Mouse (Mus musculus) adrenal gland, postnatal 14 days (tissue): ENCODE data around the gene Rtel1. TPM values are rescaled to one million over a fixed set of nuclear protein-coding genes. Genes with fewer than 3 reads are reported as not detected.
A peak's percentile ranks its signal among the peaks of the same experiment; 100 is the strongest.

Experiments used
- DNase-seq: peaks from one replicate; pipeline ENCODE4 v3.0.0; 2021; ENCODE audit warnings: mixed read lengths
- total RNA-seq: library from RNA; stranded (reverse); gene quantifications from 2 replicates; pipeline ENCODE4 v1.2.3, GENCODE M21; 2021

Rtel1 gene
- total RNA-seq, 1 experiment from 2014 or later: 37.6 TPM

DNA sequence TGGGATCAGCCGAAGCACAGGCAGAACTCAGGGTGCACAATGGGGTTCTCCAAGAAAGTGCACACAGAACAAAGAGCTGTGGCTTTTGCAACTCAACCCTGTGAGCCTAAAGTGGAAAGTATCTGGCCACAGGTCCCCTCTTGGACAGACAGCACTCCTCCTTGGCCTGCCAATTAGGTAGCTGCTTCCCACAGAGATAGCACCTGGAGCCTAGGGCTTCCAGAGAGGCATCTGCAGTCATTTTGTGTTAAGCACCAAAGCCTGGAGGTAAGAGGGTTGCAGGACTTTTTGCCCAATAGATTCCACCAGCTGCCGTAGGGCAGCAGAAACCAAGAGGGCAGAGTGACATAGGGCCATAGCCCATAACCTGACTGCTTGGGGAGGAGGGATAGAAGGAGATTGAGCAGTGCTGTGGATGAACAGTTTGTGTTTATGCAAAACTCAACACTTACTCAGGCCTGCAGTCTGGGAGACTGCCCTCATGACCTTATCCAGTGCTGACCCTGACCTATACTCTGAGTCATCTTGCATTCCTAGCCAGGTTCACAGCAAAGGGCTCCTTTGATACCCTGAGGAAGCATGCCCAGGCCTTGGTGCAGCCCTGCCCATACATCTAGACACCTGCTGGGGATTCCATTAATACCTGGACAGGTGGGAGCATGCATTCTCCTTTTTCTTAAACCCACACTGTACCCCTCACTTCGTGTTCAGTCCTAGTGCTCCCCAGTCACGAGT, 70.8 kb downstream of the Rtel1 start:
- DNase-seq: peak; percentile 44

DNA sequence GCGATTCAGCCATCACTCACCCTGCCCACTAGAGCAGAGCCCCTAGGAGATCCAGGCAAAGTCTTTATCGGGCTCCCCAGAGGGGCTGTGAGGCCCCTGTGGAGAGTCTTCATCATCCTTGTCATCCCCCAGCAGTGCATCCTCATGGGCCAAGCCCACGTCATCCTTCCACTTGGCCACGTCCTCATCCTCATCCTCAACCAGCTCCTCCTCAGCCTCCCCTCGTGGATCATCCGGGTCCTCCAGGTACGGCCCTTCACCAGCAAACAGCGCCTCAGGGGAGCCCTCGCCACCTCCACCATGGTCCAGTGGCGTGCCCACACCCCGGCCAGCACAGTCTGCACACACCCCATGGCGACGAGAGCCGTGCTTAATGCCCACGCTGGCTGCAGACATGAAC, 71.5 kb downstream of the Rtel1 start:
- DNase-seq: no peak

DNA sequence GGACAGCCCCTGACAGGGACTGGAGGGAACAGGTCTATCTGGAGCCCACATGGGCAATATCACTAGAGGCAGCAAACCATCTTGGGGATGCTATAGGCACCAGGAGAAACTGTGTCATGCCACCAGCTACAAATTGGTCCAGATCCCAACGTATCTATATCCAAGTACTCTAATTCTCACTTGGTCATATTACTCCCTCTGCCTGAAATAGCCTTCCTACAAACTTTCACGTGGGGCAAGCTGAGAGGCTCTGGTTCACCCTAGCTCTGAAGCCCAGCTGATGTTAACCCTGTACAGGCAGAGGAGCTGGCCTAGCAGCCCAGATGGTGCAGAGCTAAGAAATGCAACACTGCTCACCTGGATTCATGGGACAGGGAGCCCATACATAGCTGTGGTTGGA, 72.0 kb downstream of the Rtel1 start:
- DNase-seq: no peak

DNA sequence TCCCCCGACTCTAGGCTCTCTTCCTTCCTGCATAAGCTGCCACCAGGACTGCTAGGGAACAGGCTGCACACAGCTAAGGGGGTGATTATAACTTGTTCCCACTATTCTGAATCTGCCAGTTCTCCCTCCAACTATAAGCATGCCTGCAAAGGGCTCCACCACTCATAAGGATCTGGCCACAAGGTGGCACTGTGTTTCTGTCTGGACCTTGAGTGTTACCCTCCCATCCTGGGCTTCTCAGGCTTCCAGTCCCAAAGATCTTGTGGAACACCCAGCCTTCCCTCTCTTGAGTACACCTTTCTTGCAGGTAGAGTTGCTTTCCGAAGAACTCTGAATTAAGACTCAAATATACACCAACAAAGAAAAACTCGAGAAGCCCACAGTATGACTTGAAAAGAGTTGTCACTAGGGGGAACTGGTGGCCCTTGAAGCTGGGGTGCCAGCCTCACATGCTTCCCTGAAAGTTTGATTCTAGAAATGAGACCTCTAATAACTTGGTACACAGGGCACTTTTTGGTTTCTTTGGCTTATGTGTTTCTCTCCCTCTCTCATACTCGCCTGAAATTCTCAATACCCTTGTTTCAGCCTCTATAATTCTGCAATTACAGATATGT, 73.2 kb downstream of the Rtel1 start:
- peak; percentile 93 for DNase-seq

DNA sequence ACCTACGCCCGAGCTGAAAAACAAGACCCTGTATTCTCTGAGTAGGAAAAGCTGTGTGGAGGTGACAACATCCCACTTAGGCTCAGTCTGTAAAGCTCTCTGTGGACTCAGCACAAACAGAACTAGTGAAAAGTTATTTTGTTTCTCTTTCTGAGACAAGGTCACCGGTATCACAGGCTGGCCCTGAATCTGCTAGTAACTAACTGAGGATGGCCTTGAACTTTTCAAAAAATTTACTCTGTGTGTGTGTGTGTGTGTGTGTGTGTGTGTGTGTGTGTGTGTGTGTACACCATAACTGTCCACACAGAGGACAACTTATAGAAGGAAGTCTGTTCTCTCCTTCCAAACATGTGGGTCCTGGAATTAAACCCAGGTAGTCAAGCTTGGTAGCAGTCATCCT, 74.5 kb downstream of the Rtel1 start:
- peak; percentile 52 for DNase-seq

DNA sequence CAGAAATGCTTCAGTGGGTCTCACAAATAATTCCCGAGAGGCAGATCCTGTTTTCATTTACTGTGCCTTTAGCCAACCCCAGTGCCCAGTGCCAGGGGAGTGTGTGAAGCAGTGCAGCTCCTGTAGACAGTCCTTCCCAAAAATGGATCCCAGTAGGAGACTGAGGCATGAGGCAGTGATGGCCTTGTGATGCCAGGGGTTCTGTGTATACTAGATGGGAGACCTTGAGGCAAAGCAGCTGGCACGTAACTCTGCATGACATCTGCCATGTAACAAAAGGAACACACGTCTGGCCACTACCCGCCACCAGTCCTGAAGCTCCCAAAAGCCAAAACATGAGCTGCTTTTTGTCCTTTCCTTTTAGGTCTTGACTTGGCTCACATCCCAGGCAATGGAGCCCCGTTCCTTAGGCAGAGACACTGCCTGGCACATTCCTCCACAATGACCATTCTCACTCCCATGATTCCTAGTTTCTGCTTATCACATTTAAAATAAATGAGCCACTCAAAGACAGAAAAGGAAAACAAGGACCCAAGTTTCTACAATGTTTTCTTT, 77.7 kb downstream of the Rtel1 start:
- DNase-seq: peak; percentile 36

DNA sequence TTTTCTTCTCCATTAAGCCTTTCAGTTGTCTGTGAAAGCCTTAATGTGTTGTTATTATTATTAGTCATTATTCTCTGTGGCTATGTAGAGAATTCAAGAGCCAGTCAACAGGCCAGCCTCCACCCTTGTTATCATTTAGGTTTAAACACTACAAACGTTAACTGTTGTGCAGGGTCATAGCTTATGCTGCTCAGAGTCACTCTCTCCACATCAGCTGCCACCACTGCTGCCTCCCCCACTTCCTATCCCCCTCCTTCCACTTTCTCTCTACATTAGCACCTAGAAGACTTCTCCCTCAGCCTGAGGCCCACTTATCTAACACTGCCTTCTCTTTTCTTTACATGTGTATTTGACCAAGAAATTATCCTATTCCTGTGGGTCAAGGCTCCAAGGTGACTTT, 82.0 kb downstream of the Rtel1 start:
- DNase-seq: no peak

DNA sequence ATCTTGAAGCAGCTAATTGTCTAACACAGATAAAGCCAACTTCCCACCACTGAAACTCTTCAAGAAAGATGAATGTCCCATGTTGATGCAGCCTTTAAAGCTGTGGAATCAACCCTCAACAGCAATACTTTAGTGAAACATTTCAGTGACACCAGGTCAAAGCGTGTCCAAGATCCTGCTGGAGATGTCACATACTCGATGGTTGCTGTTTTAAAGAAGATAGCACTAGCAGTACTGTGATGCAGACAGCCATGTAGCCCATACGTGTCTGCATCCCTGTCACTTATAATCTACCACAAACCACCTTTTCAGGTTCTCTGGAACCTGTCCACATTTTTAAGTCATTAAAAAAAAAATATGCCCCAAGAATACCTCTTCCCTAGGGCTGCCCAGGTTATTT, 84.2 kb downstream of the Rtel1 start:
- DNase-seq: no peak

Other genes starting within 250 kb of the Rtel1 start
- gene Kcnq2, start 184.4 kb upstream of the Rtel1 start, total RNA-seq: 6.0 and 6.8 TPM in 2 replicates
- gene Eef1a2, start 162.7 kb upstream of the Rtel1 start, total RNA-seq: 38.4 and 47.9 TPM in 2 replicates
- gene Ppdpf, start 132.5 kb upstream of the Rtel1 start, total RNA-seq: 95.5 and 98.6 TPM in 2 replicates
- 0.11 TPM in 1 of 2 replicates, not detected in the other for gene Ptk6, start 117.0 kb upstream of the Rtel1 start, total RNA-seq
- 0.56 and 0.60 TPM in 2 replicates for gene Srms, start 106.6 kb upstream of the Rtel1 start, total RNA-seq
- gene Fndc11, start 99.7 kb upstream of the Rtel1 start, total RNA-seq: not detected in 2 replicates
- 19.2 and 23.9 TPM in 2 replicates for gene Helz2, start 77.7 kb upstream of the Rtel1 start, total RNA-seq
- 16.4 and 17.9 TPM in 2 replicates for gene Gmeb2, start 31.7 kb upstream of the Rtel1 start, total RNA-seq
- 10.6 and 19.4 TPM in 2 replicates for gene Stmn3, start 5.2 kb upstream of the Rtel1 start, total RNA-seq
- 35.3 and 37.9 TPM in 2 replicates for gene Zgpat, start 45.2 kb downstream of the Rtel1 start, total RNA-seq
- 36.4 and 49.3 TPM in 2 replicates for gene Arfrp1, start 45.7 kb downstream of the Rtel1 start, total RNA-seq
- gene Lime1, start 60.3 kb downstream of the Rtel1 start, total RNA-seq: 15.5 and 24.2 TPM in 2 replicates
- gene Zbtb46, start 139.7 kb downstream of the Rtel1 start, total RNA-seq: 17.8 and 20.0 TPM in 2 replicates
- gene Abhd16b, start 173.5 kb downstream of the Rtel1 start, total RNA-seq: not detected in 2 replicates
- 109 and 114 TPM in 2 replicates for gene Tpd52l2, start 177.4 kb downstream of the Rtel1 start, total RNA-seq
- 77.3 and 89.9 TPM in 2 replicates for gene Dnajc5, start 200.7 kb downstream of the Rtel1 start, total RNA-seq